Mouse (Mus musculus) cerebellum, postnatal 14 days (tissue): ENCODE data around the gene Zkscan2.

Source experiments
- DNase-seq, 2 experiments: peaks; one replicate each; pipeline ENCODE4 v3.0.0; 2021; ENCODE audit warnings: mixed read lengths in 2 of 2

The Zkscan2 gene

GRCm38 (mm10) chr7:123500239-123501219 is at the start of gene Zkscan2:
Gene Zkscan2, minus strand, starts transcription at chr7:123500449.
- peak; percentile 96 for DNase-seq

- DNase-seq = no peak
These were observed 28.9 kb upstream of the Zkscan2 start for GRCm38 (mm10) chr7:123529190-123529589.

- no peak for DNase-seq
These were observed 25.5 kb upstream of the Zkscan2 start for GRCm38 (mm10) chr7:123525761-123526160.

- DNase-seq = peak; percentile 95 to 96
These were observed 24.1 kb upstream of the Zkscan2 start for GRCm38 (mm10) chr7:123524218-123524861.

- DNase-seq = no peak
These were observed 7.7 kb upstream of the Zkscan2 start for GRCm38 (mm10) chr7:123507946-123508345.

- DNase-seq = no peak
These were observed 3.1 kb upstream of the Zkscan2 start for GRCm38 (mm10) chr7:123503358-123503757.

GRCm38 (mm10) chr7:123499481-123500238 is 589 bp downstream of the Zkscan2 start:
- peak; percentile 56 to 64 for DNase-seq

GRCm38 (mm10) chr7:123487703-123488102 is 12.5 kb downstream of the Zkscan2 start:
- DNase-seq = peak; percentile 29 to 36

GRCm38 (mm10) chr7:123467961-123468360 is 32.3 kb downstream of the Zkscan2 start:
- peak; percentile 79 to 81 for DNase-seq

- peak; percentile 93 to 94 for DNase-seq
These were observed 34.4 kb downstream of the Zkscan2 start for GRCm38 (mm10) chr7:123465692-123466387.

GRCm38 (mm10) chr7:123463569-123463968 is 36.7 kb downstream of the Zkscan2 start:
- peak; percentile 17 to 18 for DNase-seq

- DNase-seq = peak; percentile 44 to 53
These were observed 38.2 kb downstream of the Zkscan2 start, which contains the start of gene Aqp8 for GRCm38 (mm10) chr7:123462070-123462501. Gene Aqp8, plus strand, starts transcription at chr7:123462291.

- no peak for DNase-seq
These were observed 38.9 kb downstream of the Zkscan2 start for GRCm38 (mm10) chr7:123461316-123461715.

GRCm38 (mm10) chr7:123459247-123459646 is 41.0 kb downstream of the Zkscan2 start:
- no peak for DNase-seq

- no peak for DNase-seq
These were observed 41.9 kb downstream of the Zkscan2 start for GRCm38 (mm10) chr7:123458309-123458708.

- no peak for DNase-seq
These were observed 45.2 kb downstream of the Zkscan2 start for GRCm38 (mm10) chr7:123455088-123455487.

GRCm38 (mm10) chr7:123453066-123453465 is 47.2 kb downstream of the Zkscan2 start:
- DNase-seq = no peak

- no peak for DNase-seq
These were observed 47.7 kb downstream of the Zkscan2 start for GRCm38 (mm10) chr7:123452551-123452950.

- DNase-seq = no peak
These were observed 49.7 kb downstream of the Zkscan2 start for GRCm38 (mm10) chr7:123450515-123450914.

GRCm38 (mm10) chr7:123449676-123450075 is 50.6 kb downstream of the Zkscan2 start:
- no peak for DNase-seq

- no peak for DNase-seq
These were observed 51.5 kb downstream of the Zkscan2 start for GRCm38 (mm10) chr7:123448794-123449193.

- no peak for DNase-seq
These were observed 58.2 kb downstream of the Zkscan2 start for GRCm38 (mm10) chr7:123442079-123442478.
